Mouse (Mus musculus) cerebellum, adult 2 months (tissue): Measurements from ENCODE around the gene Gm17482.

ENCODE experiments used
- CTCF ChIP-seq: fragments of 200-500 bp; IDR thresholded peaks from 2 replicates; pipeline ENCODE4 v1.5.1; 2011; ENCODE audit warnings: low read depth, mild to moderate bottlenecking, control low read depth, low read length, moderate library complexity, borderline replicate concordance; ENCODE audit not compliant: insufficient read depth
- POLR2A ChIP-seq: fragments of 200-500 bp; IDR thresholded peaks from 2 replicates; pipeline ENCODE4 v1.6.1; 2011; ENCODE audit warnings: low read length, control low read depth, borderline replicate concordance; ENCODE audit not compliant: insufficient read depth

DNA sequence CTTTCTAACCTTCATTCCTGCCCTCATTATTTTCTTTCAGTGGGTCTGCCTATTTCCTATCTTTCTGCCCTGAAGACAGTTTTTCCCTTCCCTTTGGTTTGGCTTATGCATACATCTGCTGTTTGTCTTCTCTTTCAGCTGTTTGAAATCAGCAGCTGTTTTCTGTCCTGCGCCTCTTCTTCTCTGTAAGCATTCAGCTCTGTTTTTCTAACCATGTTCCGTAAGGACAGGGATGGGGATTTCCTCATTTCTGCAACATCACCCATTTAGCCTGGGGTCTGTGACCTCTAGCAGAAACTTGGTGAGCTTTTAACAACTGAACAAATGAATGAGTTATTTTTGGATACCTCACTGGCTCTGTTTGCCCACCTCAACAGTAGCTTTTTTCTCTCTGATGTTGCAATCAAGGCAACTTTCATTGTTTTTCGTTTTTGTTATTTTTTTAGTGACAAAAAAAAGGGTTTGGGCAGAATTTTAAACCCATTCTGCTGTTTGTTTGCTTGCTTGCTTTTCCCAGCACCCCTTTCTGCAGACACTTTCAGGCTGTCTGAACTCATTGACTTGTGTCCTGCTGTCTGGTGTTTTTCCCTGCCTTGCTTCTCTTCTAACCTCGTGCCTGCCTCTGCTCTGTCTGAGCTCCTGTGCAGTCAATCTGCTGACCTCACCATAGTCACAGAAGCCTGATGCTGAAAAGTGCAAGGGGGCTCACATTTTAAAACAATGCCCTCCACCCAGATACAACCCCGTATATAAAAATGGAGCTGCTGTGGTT, 14.8 kb upstream of the Gm17482 start:
- TF ChIP-seq POLR2A (no peak), CTCF (no peak)
